Mouse (Mus musculus) natural killer cell, adult 2 months (primary cell): ENCODE results near the gene Pofut1.

Experiments
- DNase-seq, 2 experiments: peaks; one replicate each; pipeline ENCODE4 v3.0.0; 2022; ENCODE audit warnings: low spot score in 2 of 2

The Pofut1 gene

DNA sequence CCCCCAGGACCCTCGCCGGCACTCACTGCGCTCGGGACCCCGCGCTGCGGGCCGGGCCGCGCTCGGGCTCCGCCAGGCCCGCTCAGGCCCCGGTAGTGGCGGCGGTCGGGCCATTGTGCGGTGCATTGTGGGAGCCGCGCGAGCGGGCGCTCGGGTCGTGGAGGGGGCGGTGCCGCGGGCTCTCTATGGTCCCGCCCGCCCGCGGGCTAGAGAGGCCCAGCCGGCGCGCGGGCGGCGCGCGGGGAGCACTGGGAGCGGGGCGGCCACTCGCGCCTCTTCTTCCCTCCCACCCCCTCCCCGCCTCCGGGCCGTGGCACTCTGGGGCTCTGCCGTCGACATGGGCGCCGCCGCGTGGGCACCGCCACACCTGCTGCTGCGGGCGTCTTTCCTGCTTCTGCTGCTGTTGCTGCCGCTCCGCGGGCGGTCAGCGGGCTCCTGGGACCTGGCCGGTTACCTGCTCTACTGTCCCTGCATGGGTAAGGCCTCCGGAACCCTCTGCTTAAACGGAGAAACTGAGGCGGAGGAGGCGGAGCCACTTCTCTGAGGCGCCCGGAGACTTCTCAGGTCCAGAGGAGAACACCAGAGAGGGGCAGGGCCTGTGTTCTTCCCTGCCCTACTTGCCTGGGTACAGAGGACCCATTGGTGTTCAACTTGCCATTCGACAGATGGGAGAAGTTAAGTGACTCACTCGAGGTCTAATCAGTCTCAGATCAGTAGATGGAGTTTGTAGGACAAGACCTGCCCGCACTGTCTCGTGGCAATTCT is at the start of gene Pofut1, which contains the start of gene Plagl2:
Gene Pofut1, plus strand, starts transcription at position 284 of the 765 bp plus-strand sequence.
Gene Plagl2, minus strand, starts transcription at position 177 of the 765 bp plus-strand sequence.
- DNase-seq = peak; percentile 78 to 85

DNA sequence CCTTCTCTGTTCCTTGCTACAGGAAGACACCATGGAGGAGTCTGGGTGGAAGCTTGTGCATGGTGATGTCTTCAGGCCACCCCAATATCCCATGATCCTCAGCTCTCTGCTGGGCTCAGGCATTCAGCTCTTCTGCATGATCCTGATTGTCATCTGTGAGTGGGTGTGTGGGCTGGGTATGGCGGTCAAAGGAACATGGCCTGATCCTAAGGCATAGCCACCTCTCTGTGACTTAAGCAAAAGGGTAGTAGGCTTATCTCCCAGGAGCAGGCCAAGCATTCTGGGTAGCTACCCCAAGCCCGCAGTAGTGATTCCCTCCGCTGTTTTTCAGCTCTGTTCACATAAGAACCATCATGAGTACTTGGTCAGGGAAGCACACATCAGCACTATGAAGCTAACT is 47.1 kb upstream of the Pofut1 start:
- DNase-seq = no peak

DNA sequence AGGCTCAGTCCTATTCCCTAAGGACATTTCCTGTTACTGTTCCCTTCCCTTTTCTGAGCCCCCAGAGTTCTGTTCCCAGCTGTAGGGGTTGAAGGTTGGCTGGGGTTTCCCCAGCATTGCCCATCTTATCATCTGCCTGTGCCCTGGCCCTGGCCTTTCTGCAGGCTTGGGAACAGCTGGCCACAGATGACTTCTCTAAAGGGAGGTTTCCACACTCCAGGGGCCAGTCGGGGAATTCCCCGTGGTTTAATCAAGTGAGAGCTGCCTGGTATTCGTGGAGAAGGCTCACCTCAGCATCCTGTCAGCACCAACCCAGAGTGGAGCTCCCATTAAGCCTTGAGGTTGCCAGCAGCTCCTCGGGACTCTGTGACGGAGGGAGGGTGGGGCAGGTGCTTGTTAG is 42.8 kb upstream of the Pofut1 start:
- DNase-seq = peak in 1 of 2 experiments; percentile 3

DNA sequence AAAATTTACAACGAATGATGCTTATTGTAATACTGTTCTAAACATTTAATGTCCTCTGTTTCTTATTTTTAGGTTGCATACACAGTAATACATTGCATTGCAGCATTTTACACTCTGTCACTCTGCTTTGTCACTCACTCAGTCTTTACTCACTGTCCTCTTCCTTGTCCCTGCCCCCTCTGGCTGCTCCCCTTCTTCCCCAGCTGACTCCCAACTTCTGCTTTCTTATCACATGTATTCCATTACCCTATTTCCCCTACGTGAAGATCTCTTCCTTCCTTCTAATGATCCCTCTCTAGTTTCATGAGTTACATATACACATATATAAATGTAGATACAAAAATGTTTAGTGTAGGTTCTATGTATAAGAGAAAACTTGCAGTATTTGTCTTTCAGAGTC is 42.2 kb upstream of the Pofut1 start:
- DNase-seq = no peak

DNA sequence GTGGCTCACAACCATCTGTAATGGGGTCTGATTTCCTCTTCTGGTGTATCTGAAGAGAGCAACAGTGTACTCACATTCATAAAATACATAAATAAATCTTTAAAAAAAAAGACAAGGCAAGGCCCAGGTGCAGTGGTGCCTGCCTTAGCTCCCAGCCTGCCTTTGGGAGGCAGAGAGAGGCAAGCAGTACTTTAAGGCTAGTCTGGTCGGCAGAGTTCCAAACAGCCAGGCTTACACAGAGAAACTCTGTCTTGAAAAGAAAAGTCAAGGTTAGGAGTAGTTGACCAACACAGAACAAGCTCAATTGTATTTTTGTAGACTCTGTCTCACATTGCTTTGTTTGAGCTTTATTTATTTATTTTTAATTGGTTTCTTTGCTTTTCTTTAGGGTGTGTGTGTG is 38.6 kb upstream of the Pofut1 start:
- DNase-seq = no peak

DNA sequence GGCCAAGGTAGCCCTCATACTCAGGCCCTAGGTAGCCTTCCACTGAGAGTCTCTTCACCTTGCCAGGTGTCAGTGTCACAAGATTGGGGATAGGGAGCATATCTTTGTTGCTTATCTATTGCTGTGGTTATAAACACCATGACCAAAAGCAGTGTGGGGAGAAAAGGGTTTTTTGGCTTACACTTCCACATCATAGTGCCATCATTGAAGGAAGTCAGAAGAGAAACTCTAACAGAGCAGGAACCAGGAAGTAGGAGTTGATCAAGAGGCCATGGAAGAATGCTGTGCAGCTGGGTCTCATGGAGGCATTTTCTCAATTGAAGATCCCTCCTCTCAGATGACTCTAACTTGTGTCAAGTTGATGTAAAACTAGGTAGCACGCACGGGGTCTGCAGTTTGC is 33.2 kb upstream of the Pofut1 start:
- DNase-seq = no peak

DNA sequence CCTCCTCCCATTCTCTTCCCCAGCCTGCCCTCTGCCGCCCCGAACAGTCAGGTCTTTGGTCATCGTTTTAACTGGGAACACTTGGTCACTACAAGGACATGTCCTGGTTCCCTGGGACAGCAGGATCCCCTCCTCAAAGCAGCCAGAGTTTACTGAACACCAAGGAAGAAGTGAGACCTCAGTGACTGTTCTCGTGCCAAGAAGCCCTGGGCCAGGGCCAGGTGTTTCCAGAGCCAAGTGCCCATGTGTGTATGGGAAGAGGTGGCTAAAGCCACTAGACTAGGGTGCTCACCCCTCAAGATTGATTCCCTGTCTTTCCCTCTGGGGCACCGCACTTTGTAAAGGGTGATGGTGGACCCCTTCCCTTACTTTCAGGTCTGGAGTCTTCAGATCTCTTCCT is 32.0 kb upstream of the Pofut1 start:
- no peak for DNase-seq

DNA sequence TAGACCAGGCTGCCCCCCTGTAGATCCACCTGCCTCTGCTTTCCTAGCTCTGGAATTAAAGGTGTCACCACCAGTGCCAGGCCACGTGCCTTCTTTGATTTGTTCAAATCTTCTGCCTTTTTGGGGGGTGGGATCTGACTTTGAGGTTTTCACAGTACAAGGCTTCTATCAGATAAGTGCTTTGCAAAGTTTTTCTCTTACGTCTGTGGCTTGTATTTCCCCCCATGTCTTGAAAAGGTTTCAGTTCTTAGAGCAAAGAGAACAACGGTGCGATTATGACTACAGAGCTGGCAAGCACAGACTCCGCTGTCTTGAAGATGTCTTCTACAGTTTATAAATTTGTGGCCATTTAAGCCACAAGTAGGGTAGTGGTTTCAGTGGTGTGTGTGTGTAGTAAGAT is 29.9 kb upstream of the Pofut1 start:
- no peak for DNase-seq

DNA sequence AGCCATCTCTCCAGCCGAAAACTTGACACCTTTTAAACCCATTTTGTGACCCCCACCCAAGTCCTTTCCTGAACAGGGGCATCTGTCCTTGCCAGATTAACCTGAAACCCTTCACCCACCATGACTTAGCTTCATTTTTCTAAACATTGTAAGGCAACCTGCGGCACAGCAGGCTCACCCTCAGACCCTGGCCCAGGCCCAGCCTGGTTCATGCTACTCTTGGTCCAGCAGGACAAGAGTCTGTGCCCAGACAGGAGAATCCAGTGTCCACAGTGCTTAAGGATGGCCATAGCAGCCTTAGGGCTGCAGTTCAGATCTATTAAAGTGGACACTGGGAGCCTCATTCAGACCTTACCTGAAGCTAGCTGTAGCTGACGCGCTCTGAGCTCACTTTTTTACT is 28.0 kb upstream of the Pofut1 start:
- no peak for DNase-seq

DNA sequence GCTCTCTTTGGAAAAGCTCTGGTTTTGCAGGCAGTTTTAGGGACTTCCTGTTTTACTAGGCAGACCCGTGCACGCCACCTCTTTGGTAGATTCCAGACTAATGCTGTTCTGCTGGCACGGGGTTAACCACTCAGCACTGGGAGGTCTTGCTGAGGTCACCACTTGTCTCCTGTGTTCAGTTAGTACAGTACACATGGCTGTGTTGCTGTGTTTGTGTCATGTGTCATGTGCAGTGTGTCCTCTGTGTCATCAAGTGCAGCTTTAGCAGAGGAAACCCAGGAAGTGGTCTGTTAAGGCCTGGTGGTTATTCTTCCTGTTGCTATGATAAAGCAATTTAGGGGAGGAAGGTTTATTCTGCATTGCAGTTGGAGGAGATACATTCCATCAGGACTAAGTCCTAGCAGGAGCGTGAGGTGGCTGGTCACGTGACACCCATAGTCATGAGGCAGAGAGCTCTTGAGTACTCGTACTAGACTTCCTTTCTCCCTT is 26.5 kb upstream of the Pofut1 start:
- DNase-seq = peak; percentile 71 to 75

DNA sequence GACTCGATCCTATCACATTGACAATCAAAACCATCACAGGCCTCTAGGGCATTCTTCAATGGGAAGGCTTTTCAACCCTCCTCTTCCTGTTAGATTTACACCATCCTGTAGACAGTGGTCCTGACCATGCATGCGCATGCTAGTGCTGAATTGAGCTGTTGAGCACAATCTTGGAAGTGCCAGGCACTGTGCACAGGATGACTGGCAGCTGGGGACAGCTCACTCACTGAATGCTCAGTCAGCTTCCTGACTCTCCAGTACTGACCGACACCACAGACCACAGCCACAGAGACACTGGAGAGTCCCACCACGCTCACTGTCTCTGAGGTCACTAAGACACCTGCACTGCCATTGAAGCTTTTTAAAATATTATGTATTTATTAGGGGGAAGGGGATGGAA is 25.9 kb upstream of the Pofut1 start:
- DNase-seq = peak; percentile 42 to 67

DNA sequence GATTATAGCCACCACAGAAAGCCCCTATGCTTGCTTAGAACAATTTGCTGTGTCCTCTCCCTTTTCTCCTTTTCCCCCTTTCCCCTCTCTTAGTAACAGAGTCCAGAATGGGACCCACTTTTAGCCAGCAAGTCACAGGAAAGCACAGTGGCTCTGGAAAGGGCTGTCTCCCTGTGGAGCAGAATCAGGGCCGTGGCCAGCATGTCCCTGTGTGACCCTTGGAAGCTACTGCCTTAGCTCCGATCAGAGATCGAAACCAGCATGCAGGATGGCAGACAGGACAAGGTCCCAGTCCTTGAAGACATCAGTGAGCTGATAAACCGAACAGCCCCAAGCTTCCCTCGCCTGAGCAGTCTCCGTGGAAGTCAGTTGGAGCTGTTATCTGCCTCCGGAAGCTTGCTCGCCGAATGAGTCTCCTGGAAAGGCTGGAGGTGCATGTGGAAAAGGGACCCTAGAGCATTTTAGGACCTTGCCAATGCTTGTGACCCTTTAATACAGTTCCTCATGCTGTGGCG is 23.4 kb upstream of the Pofut1 start:
- DNase-seq = no peak

DNA sequence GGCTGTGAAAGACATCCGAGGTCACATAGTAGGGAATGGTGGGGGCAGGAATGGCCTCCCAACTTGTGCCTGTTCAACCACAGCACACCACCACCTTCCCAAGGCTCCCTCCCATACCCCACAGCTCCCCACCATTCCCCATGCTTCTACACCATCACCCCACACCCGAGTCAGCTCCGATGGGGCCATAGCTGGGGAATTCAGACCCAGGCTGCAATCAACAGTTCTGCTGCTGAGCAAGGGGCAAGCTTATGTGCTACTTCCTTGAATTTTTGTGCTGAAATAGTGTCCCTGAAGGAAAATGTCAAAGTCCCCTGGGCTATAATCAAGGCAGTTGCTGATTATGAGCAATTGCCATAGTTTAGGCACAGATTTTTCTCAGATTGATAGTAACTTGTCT is 22.8 kb upstream of the Pofut1 start:
- DNase-seq = no peak

DNA sequence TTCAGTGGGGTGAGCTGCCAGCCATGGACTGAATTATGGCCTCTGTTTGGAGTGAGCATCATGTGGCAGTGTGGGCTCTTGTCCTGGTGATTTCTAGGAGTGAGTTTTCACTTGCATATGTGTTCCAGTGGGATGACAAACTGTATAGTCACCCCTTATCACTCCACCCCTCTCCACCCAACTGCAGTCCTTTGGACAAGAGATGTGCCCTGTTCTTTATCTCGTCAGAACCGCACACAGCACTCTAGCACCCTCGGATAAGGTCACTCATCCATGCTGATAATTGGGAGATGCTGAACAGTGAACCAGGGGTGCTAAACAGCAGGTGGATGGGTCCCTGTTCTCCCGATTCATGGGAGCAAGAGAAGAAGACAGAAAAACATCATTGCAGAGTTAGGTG is 19.7 kb upstream of the Pofut1 start:
- DNase-seq = no peak

DNA sequence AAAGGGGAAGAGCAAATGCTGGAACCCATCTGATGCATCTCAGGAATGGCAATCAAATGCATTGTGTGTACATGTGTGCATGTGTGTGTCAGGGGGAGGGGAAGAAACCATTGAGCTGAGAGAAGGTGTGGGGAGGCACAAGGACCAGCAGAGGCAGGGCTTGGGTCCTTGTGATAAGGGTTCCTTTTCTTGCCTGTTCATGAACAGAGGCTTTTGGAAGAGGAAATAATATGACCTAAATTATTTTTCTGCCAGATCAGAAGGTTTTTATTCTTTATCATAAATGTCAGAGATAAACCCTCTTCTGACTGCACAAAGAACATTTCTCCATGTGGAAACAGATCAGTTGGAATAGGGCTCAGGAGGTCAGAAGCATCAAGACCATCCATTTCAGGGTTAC is 19.2 kb upstream of the Pofut1 start:
- no peak for DNase-seq

DNA sequence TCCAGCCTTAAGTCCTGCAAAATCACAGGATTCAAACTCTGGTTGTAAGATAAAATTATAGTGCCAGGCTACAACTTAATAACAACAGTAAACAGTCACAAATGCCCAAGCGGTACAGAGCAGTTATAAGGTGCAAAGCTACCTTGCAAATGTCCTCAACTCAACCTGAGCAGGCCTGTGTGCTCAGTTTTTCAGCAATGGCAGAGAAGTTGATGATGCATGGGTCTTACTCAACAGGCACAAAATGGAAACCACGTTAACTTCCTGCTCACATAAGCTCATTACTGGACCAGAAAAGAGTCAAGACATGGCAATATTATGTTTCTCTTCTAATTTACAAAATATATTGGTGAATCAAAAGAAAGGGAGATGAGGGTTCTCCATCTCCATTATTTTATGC is 18.8 kb upstream of the Pofut1 start:
- no peak for DNase-seq

DNA sequence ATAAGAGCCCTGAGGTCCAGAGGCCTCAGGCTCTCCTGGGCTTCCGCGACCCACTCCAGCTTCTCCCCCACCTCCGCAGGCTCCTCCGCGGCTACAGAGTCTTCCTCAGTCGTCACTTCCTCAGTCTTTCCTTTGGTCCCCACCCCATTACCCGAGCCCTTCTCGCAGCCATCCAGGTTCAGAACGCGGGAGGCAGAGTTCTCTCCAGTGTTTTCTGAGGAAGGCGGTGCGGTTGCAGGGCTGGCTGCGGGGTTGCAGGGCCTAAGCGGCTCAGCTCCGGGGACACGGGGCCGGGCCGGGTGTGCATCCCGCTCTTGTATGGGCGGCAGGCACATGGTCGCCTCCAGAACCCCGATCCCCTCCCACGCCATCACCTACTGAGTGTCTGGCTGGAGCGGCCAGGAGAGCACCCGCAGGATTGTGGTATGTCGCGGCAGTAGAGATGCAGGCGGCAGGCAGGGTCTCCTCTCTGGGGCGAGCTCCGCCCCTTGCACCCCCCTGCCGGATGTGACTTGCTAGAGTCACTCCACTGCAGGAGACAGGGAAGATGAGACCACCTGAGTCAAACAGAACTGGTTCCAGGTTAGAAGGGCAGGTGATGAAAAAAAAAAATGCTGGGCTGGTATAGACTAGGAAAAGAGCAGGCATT is 16.3 kb upstream of the Pofut1 start, which contains the start of gene Tspyl3:
Gene Tspyl3, minus strand, starts transcription at position 496 of the 649 bp plus-strand sequence.
- peak; percentile 29 to 37 for DNase-seq

DNA sequence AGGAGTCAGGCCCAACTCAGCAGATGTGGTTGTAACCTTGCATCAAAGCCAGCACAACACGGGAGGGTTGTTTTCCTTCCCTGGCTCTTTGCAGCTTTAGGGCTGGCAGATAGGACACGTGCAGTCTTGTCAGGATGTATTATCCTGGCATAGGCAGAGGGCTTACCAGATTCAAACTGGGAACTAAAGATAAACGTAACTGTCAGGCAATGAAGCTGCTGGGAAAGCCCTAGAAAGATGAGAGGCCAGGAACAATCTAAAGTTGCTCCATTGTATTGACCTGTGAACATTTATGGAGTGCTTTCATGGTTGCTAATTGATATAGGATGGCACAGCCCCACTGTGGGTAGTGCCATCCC is 15.8 kb upstream of the Pofut1 start:
- no peak for DNase-seq

DNA sequence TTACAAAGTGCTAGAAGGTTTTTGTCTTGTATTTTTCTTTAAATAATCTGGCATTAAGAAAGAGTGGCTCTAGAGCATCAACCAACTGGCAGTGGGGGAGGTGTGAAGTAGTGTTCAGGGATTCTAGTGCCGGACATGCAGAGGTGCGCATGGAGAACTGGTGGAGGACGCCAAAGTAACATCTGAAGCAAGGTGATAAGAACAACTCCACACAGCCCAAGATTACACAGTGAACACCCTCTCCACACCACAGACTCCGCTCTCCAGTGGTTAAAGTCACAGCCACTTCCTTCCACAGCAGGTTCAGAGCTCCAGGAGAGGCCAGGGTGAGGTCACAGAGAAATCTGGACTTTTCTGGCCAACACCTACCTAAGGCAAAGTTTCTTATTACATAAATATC is 13.4 kb upstream of the Pofut1 start:
- DNase-seq = no peak

DNA sequence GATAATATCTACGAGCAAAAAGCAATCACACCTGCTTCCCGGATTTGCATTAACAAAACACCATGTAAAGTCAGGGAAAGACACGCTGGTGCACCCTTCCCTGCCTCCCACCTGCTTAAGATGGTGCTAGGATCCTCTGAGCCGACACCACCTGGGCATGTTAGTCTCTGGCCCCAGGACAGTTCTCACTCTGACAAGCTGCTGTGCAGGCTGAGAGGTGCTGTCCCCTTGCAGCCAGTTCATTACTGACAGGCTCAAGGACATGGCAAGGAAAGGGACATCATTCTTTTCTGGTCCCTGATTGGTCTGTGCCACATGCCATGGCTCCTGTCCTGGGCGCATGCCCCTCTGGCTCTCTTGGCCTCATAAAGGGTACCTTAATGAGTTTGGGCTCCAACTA is 12.8 kb upstream of the Pofut1 start:
- no peak for DNase-seq

DNA sequence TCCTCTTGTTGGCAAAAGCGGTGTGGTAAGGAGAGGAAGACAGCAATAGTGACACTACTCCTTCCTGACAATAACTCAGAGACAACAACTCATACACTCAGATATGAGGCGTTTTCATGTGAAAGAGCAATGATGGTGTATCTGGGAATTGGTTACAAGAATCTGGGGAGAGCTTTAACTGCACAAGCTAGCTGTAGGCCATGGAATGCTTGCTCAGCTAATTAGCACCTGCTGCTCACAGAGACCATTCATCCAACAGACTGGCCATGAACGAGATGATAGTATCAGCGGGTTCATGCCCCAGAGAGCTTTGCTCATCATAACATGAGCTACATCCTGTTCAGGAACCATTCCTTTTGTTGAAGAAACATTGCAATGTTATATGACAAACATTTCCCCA is 4.1 kb upstream of the Pofut1 start:
- DNase-seq = no peak

DNA sequence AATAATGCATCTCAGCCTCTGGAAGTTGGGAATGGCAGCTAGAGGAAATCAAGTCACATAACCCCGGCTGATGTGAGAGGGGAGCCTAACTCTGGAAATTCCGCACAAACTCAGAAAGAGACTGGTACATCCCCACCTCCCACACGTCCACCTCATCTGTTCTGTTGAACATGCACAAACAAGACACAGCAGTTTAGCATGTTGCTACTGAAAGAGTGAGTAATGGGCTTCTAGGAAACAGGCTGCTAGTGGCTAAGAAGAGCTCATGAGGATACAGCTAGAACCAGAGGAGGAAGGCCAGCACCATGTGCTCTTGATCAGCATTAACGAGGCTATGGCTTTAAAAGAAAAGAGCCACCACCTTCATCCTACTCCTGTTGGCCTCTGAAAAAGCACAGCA is 3.4 kb upstream of the Pofut1 start:
- DNase-seq = no peak

DNA sequence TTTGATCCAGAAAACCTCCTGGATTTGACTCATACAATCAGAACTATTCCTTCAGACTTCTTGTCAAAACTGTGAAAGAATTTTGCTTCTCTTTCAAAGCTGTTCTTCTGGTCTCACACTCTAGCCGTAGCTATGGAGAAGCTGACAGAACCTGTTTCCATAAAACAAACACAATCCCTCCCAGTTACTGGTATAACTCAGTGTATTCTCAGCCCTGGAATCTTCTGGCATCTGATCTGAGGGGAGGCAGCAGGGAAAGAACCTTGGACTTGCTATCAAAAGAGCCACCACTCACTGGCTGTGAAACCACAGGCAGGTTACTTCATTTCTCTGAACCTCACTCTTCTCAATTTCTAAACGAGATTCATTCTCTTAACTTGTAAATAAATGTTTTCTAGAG is 2.9 kb upstream of the Pofut1 start:
- DNase-seq = no peak
